Mouse (Mus musculus): ENCODE results near the gene Mical3.
A peak's percentile ranks its signal among the peaks of the same experiment; 100 is the strongest.

The Mical3 gene

DNA sequence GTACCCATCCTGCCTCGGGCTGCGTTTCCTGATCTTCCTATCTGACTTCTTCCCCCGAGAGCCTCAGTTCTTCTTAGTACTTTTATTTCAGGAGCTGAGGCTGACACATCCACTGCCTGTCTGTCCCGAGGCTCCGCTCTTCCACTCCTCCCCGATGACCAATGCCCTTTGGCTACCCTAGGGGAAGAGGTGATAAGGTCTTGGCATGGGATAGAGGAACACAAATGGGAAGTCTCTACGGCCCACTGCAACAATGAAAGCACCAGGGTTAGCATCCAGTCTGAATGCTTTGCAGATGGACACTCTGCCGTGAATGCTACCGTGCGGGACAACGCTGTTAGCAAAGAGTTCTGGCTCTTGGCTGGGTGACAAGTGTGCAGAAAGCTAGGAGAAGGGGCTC, 116.5 kb downstream of the Mical3 start:
- DNase-seq (ENCODE audit: low spot score in 2 of 2) = no peak

DNA sequence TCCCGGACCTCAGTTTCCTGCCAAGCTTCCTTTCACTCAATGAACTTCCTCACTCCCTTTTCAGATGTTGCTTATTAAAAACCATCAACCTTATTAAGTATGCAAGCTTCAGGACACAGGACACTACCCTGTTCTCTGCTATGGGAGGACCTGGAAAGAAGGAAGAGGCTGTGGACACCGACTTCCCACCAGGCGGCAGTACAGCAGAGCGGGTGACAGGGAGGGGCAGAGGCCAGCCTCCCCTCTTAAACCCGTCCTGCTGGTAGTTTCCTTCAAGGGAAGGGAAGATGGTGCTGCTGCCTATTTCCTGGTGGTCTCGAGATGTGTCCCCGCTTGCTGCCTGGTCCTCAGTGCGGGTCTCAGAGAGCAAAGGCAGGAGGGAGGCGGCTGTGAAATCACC, 117.0 kb downstream of the Mical3 start:
- peak in 1 of 2 experiments; percentile 62 for DNase-seq (ENCODE audit: low spot score in 2 of 2)

DNA sequence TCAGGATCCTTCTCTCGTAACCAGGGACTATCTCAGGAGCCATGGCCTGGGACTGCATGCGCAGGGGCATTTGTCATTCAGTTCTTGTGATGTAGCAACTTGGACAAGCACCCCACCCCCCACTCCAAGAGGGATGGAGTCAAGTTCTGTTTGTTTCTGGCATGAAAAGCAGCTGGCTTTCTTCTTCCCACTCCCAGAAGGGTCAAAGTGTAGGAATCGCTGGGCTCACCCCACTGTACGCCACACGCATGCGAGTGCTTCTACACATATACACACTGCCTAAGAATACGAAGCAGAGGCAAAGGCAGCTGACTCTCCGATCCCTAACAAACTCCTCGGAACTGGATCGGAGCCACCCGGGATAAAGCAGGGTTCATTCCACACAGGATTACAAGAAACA, 119.1 kb downstream of the Mical3 start:
- DNase-seq (ENCODE audit: low spot score in 2 of 2) = no peak

DNA sequence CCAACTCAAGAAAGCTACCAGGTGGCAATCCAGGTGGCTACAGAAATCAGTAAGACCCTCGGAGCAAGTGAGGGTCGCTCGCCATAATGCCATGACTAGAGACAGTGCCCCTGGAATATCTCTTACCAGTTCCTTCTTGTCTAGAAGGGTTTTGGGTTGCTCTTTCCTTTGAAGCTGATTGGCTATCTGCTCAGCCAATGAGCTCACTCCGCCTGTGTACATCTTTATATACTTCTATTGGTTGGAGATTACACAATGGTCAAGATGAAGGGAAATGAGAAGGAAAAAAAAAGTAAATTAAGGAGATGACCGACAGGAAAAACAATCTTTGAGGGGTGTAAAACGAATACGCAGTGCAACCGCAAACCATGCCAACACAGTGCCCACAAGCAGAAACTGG, 121.1 kb downstream of the Mical3 start:
- DNase-seq (ENCODE audit: low spot score in 2 of 2) = no peak

GRCm38 (mm10) chr6:121004959-121005358, 125.8 kb downstream of the Mical3 start:
- no peak for DNase-seq (ENCODE audit: low spot score in 2 of 2)

- DNase-seq (ENCODE audit: low spot score in 2 of 2) = no peak
Measured at GRCm38 (mm10) chr6:121002952-121003351, 127.8 kb downstream of the Mical3 start.

- no peak for DNase-seq (ENCODE audit: low spot score in 2 of 2)
Measured at GRCm38 (mm10) chr6:120999860-121000526, 130.8 kb downstream of the Mical3 start.

GRCm38 (mm10) chr6:120999087-120999486, 131.7 kb downstream of the Mical3 start:
- no peak for DNase-seq (ENCODE audit: low spot score in 2 of 2)

DNA sequence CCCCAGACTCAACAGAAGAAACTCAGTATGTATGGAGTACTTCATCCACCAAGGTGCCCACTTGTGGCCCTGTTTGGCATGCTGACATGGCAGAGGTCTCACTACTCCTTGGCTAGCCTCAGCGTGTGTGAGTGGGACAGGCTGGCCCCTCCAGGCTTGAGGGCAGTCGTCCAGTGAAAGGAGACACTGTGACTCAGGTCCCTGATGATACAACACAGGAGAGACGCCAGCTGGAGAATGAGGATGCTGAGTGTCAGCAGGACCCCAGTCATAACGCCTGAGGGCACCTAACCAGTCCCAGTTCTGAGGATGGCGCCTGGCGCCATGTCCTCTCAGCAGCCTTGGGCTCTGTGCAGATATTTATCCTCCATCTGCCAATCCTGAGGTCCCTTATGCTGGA, 134.2 kb downstream of the Mical3 start:
- DNase-seq (ENCODE audit: low spot score in 2 of 2) = no peak

DNA sequence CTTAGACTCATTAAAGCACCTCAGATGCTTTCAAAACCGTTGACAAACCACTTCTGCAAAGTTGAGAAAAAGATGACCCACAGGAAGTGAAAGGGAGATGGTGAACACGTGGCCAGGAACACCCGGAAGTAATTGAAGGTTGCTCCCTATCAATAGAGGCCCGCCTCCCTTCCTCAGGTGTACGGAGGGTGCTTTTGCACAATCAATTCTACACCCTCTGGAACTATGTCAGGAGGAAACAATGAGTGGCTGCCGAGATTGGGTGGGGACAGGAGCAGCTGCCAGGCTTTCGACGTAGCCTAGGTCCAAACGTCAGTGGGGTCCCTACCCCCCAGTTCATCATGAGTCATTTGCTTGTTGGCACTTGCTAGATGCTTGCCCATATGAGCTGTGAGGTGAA, 135.3 kb downstream of the Mical3 start:
- no peak for DNase-seq (ENCODE audit: low spot score in 2 of 2)

DNA sequence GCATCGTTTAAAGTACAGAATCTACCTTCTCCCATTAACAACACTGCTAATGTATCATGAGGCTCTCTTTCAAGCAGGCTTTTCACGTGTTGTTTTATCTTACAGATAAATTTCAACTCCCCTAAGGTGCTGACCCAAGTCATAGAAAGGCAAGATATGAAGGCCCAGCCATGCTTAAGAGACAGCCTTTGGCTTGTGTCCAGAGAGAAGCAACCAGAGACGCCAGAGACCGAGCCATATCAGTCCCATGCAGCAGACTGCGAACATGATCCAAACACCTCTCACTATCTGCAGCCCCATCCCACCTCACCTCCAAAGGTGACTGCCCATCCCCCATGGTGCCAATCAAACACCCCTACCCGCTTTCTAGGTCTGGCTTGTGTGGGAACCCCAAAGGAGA, 138.9 kb downstream of the Mical3 start:
- no peak for DNase-seq (ENCODE audit: low spot score in 2 of 2)

DNA sequence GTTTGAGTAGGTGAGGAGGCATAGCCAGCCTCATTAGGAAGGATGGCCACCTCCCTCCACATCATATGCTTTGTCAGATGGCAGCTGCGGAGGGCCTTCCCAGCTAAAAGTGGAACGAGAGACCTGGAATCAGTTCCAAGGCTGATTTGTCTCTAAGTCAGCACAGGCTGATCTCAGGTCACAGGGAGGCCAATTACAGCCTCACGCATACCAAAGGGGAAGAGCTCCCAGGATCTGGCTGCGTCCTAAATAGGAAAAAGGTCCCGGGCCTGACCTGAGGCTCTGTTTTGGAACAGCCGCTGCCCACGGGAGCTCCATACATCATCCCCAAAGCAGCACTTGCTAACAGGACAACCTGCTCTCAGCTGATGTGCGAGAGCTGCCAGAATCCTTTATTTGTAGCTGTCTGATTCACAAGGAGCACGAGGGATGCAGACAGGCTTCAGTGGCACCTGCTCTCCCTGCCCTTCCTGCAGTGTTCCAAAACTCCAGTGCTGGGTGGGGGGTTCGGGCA, 143.2 kb downstream of the Mical3 start:
- DNase-seq (ENCODE audit: low spot score in 2 of 2) = no peak

GRCm38 (mm10) chr6:120987164-120987563, 143.6 kb downstream of the Mical3 start:
- DNase-seq (ENCODE audit: low spot score in 2 of 2) = no peak

GRCm38 (mm10) chr6:120986172-120986571, 144.6 kb downstream of the Mical3 start:
- DNase-seq (ENCODE audit: low spot score in 2 of 2) = no peak

GRCm38 (mm10) chr6:120982314-120982713, 148.5 kb downstream of the Mical3 start:
- no peak for DNase-seq (ENCODE audit: low spot score in 2 of 2)

DNA sequence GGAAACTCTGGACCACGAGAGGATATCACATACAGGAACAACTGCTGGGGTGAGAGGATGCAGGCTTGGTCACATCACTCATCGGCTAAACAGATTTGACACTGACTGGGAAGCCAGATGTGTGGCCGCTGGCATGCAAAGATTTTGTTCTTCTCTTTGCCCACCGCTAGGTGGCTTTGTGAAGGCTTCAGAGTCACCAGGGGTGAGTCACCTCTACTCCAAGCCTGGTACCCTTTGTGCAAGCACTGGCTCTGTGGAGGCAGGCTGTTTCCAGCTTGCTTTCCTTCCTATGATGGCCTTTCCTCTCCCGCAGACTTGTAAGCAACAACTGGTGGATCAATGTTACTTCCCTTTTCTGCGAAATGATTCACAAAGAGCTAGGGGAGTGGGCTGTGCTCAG, 149.3 kb downstream of the Mical3 start:
- no peak for DNase-seq (ENCODE audit: low spot score in 2 of 2)

- no peak for DNase-seq (ENCODE audit: low spot score in 2 of 2)
Measured at GRCm38 (mm10) chr6:120978019-120978621, 152.7 kb downstream of the Mical3 start.

DNA sequence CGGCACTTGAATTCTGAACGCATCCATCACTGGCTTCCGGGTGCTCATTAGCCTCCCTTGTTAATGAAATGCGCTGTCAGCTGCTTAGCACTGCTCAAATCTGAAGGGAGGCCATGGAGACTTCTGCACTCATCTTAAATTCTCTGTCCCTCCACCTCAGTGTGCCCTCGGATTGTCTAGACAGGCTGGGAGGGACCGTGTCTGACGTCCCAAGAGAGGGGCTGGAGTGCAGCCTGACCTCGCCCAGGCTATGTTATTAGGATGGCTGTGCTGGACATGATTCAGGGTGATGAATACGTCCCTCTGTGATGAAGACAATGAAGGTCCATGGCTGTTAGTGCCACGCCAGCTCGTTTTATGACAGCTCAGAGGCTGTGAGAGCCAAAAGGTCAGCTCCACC, 153.8 kb downstream of the Mical3 start:
- no peak for DNase-seq (ENCODE audit: low spot score in 2 of 2)

- no peak for DNase-seq (ENCODE audit: low spot score in 2 of 2)
Measured at GRCm38 (mm10) chr6:120976097-120976496, 154.7 kb downstream of the Mical3 start.

DNA sequence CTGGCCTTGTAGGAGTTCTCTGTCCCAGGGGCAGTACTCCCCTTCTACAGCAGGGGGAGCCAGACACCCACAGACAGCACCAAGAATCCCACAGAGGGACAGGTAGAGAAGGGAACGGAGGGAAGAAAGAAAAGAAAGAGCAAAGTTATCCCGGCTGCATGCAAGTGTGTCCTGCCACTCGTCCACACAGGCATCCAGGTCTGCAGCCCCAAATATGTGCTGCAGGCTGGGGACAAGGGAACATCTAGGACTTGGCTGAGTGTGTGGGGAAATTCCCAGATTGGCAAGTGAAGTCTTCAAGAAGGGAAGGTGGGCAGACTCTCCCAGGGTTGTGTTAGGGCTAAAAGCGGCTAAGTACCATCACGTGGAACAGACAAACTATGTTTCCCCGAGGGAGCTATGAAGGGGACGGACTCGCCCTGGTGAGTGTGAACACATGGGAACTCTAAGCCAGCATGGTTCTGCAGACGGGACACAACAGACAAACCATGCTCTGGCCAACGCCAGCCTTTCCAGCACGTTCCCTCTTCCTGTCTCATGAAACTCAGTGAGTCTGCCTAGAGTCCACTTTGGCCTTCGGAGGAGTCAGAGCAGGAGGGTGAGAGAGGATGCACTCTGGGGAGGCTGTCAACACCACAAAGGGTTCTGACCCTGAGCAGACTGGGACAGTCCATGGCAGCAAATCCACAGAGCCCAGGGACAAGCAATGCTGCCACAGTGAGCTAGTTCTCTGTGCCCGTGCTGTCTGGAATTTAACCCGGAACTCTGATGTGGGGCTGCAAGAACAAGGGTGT, 158.8 kb downstream of the Mical3 start:
- peak; percentile 80 to 86 for DNase-seq (ENCODE audit: low spot score in 2 of 2)

- DNase-seq (ENCODE audit: low spot score in 2 of 2) = no peak
Measured at GRCm38 (mm10) chr6:120970939-120971796, 159.6 kb downstream of the Mical3 start.

DNA sequence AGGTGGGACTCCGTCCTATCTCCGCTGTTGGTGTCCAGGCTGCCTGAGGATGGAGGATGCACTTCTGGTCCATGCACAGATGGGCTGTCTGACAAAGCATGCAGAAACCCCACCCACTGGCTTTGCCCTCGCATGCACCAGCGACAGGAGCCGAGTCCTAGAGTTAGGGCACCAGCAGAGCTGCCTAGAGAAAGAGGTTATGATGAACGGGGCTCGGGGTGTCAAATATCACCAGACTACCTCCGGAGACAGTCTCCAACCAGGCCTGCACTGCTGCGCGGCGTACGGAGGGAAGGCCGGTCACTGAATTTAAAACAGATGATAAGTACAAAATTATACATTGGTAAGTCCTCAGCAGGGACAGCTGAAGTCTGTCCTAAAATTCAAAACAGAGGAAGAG, 165.0 kb downstream of the Mical3 start:
- DNase-seq (ENCODE audit: low spot score in 2 of 2) = no peak
